Mouse (Mus musculus) MEL (cell line): ENCODE results near the gene Pef1. TPM values are rescaled to one million over a fixed set of nuclear protein-coding genes. Genes with fewer than 3 reads are reported as not detected.

ENCODE experiments used
- DNase-seq: peaks from one replicate; pipeline ENCODE4 v3.0.0; 2011; ENCODE audit warnings: low read depth, low spot score
- H3K27ac ChIP-seq: 2 replicates; pipeline ENCODE4 v1.5.1; 2012; ENCODE audit warnings: low read depth, mild to moderate bottlenecking, control low read depth, low read length, moderate library complexity; ENCODE audit not compliant: control insufficient read depth
- H3K27me3 ChIP-seq, 2 experiments: fragments of 150-350 bp in 1 of 2; sonication (generic) in 1 of 2; 2 replicates each; pipeline ENCODE4 v1.6.1; 2012; ENCODE audit warnings: low read length in 2 of 2, mild to moderate bottlenecking in 2 of 2, improper control_type of control experiment in 1 of 2, moderate library complexity in 1 of 2; ENCODE audit not compliant: insufficient read depth in 2 of 2, control insufficient read depth in 1 of 2
- H3K36me3 ChIP-seq, 2 experiments: 2 replicates each; pipeline ENCODE4 v1.6.1; 2012 to 2014; ENCODE audit warnings: low read length in 2 of 2, improper control_type of control experiment in 1 of 2, inconsistent platforms in 1 of 2, mild to moderate bottlenecking in 1 of 2; ENCODE audit not compliant: insufficient read depth in 2 of 2, control insufficient read depth in 1 of 2
- H3K4me1 ChIP-seq, 2 experiments: fragments of 150-350 bp in 1 of 2; sonication (generic) in 1 of 2; 2 replicates each; pipeline ENCODE4 v1.6.1; 2012; ENCODE audit warnings: low read length in 2 of 2, improper control_type of control experiment in 1 of 2, mild to moderate bottlenecking in 1 of 2; ENCODE audit not compliant: insufficient read depth in 2 of 2, control insufficient read depth in 1 of 2
- H3K4me3 ChIP-seq, 2 experiments: fragments of 150-350 bp in 1 of 2; sonication (generic) in 1 of 2; 2 replicates each; pipeline ENCODE4 v1.5.1; 2012; ENCODE audit warnings: low read depth in 2 of 2, low read length in 2 of 2, mild to moderate bottlenecking in 2 of 2, moderate library complexity in 2 of 2, control low read depth in 1 of 2, improper control_type of control experiment in 1 of 2; ENCODE audit not compliant: control insufficient read depth in 1 of 2, insufficient read depth in 1 of 2
- H3K79me2 ChIP-seq: 2 replicates; pipeline ENCODE4 v1.6.1; 2012; ENCODE audit warnings: mild to moderate bottlenecking, low read length, moderate library complexity; ENCODE audit not compliant: control insufficient read depth, poor library complexity, insufficient read depth
- H3K9ac ChIP-seq: 2 replicates; pipeline ENCODE4 v1.6.1; 2012; ENCODE audit warnings: low read depth, mild to moderate bottlenecking, control low read depth, low read length, moderate library complexity; ENCODE audit not compliant: control insufficient read depth, poor library complexity, severe bottlenecking
- H3K9me3 ChIP-seq: fragments of 150-350 bp; sonication (generic); replicated peaks from 2 replicates; pipeline ENCODE4 v1.6.1; 2012; ENCODE audit warnings: mild to moderate bottlenecking, low read length, improper control_type of control experiment, moderate library complexity; ENCODE audit not compliant: insufficient read depth
- BHLHE40 ChIP-seq: IDR thresholded peaks from 2 replicates; pipeline ENCODE4 v1.6.1; 2012; ENCODE audit warnings: low read depth, mild to moderate bottlenecking, inconsistent platforms, low read length, improper control_type of control experiment, borderline replicate concordance
- CHD1 ChIP-seq: IDR thresholded peaks from 2 replicates; pipeline ENCODE4 v1.6.1; 2012; ENCODE audit warnings: low read depth, mild to moderate bottlenecking, inconsistent platforms, low read length, improper control_type of control experiment
- CTCF ChIP-seq, 3 experiments: IDR thresholded peaks in 2 of 3; conservative IDR thresholded peaks in 1 of 3; 2 replicates each; pipeline ENCODE4 v1.5.1; 2011 to 2012; ENCODE audit warnings: low read length in 3 of 3, low read depth in 2 of 3, mild to moderate bottlenecking in 2 of 3, improper control_type of control experiment in 1 of 3, inconsistent platforms in 1 of 3, mixed read lengths in 1 of 3, moderate library complexity in 1 of 3; ENCODE audit not compliant: control insufficient read depth in 1 of 3, insufficient read depth in 1 of 3, poor library complexity in 1 of 3, severe bottlenecking in 1 of 3
- ELF1 ChIP-seq: IDR thresholded peaks from 2 replicates; pipeline ENCODE4 v1.6.1; 2014; ENCODE audit warnings: low read depth, mild to moderate bottlenecking, inconsistent platforms, low read length, improper control_type of control experiment, moderate library complexity
- KAT2A ChIP-seq: conservative IDR thresholded peaks from 2 replicates; pipeline ENCODE4 v1.6.1; 2012; ENCODE audit warnings: low read depth, low read length, improper control_type of control experiment, inconsistent platforms
- MEF2A ChIP-seq: IDR thresholded peaks from 2 replicates; pipeline ENCODE4 v1.6.1; 2014; ENCODE audit warnings: low read depth, mild to moderate bottlenecking, inconsistent platforms, low read length, improper control_type of control experiment; ENCODE audit not compliant: poor library complexity, insufficient replicate concordance, severe bottlenecking; ENCODE audit errors: extremely low read depth
- NELFE ChIP-seq: IDR thresholded peaks from 2 replicates; pipeline ENCODE4 v1.6.1; 2011; ENCODE audit warnings: low read depth, low read length, improper control_type of control experiment
- RAD21 ChIP-seq: IDR thresholded peaks from 2 replicates; pipeline ENCODE4 v1.6.1; 2011; ENCODE audit warnings: mild to moderate bottlenecking, low read depth, low read length, improper control_type of control experiment
- SIN3A ChIP-seq: IDR thresholded peaks from 2 replicates; pipeline ENCODE4 v1.6.1; 2012; ENCODE audit warnings: low read length, improper control_type of control experiment, inconsistent platforms
- TBP ChIP-seq: IDR thresholded peaks from 2 replicates; pipeline ENCODE4 v1.8.0; 2011; ENCODE audit warnings: low read depth, low read length, improper control_type of control experiment
- TCF12 ChIP-seq: IDR thresholded peaks from 2 replicates; pipeline ENCODE4 v1.6.1; 2014; ENCODE audit warnings: low read depth, mild to moderate bottlenecking, inconsistent platforms, low read length, improper control_type of control experiment, moderate library complexity
- UBTF ChIP-seq: IDR thresholded peaks from 2 replicates; pipeline ENCODE4 v1.6.1; 2012; ENCODE audit warnings: low read depth, mild to moderate bottlenecking, inconsistent platforms, low read length, improper control_type of control experiment, moderate library complexity, borderline replicate concordance; ENCODE audit not compliant: insufficient read depth
- USF2 ChIP-seq, 2 experiments: IDR thresholded peaks; 2 replicates each; pipeline ENCODE4 v1.6.1; 2011 to 2012; ENCODE audit warnings: improper control_type of control experiment in 2 of 2, low read length in 2 of 2, borderline replicate concordance in 1 of 2, inconsistent platforms in 1 of 2, low read depth in 1 of 2, mild to moderate bottlenecking in 1 of 2; ENCODE audit not compliant: insufficient read depth in 1 of 2
- ZNF384 ChIP-seq: IDR thresholded peaks from 2 replicates; pipeline ENCODE4 v1.6.1; 2012; ENCODE audit warnings: low read depth, mild to moderate bottlenecking, inconsistent platforms, low read length, improper control_type of control experiment
- polyA plus RNA-seq, 2 experiments: library from polyadenylated mRNA; stranded (reverse) in 1 of 2; unstranded in 1 of 2; fragments of >175 nt in 1 of 2; fragments of >200 nt in 1 of 2; gene quantifications; 2 replicates each; pipeline versions ENCODE4 v1.2.1 to v1.2.4; 2012; ENCODE audit warnings: low replicate concordance in 2 of 2, low read depth in 1 of 2; ENCODE audit not compliant: insufficient read length in 2 of 2, insufficient read depth in 1 of 2, missing spikeins in 1 of 2
- total RNA-seq: library from RNA; depleted of rRNA; stranded (reverse); fragments of 300-350 nt; gene quantifications from 2 replicates; pipeline ENCODE4 v1.2.3, GENCODE M21; 2012

Gene Pef1
- total and polyA plus RNA-seq, 3 experiments, result 27.3 to 49.8 TPM; not detected in 1

DNA sequence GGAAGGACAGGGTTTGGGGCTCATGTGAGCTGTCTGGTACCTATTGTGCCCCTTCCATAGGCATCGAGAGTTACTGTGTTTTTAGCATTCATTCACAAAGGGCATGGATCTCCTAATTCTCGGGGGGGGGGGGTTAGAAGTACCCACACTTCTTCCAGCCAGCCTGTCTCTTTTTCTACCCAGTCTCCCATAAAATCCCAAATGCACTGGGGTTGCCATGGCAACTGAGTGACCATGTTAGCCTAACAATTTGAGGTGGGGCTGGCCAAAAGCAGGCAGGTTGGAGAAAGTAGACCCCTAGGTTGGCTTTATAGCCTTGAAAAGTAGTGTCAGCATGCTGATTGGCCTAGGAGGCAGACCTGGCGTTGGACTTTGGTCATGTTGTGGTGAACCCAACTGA is 45.9 kb upstream of the Pef1 start:
- DNase-seq, result no peak
- Histone ChIP-seq H3K36me3 (no peaks in the 10 kb centered on the region), H3K79me2 (no peaks in the 10 kb centered on the region), H3K27ac (no peak overlapping the region), H3K4me1 (no peaks in the 10 kb centered on the region), H3K9ac (no peak overlapping the region), H3K4me3 (no peak overlapping the region), H3K9me3 (no peaks in the 10 kb centered on the region), H3K27me3 (peaks cover 0 to 13% of the 10 kb centered on the region in 2 experiments)
- no peak for TF ChIP-seq RAD21
- TF ChIP-seq ZNF384, result no peak
- TF ChIP-seq ELF1, result no peak
- TF ChIP-seq UBTF, result no peak
- TF ChIP-seq BHLHE40, result no peak
- no peak for TF ChIP-seq MEF2A
- no peak for TF ChIP-seq TCF12

DNA sequence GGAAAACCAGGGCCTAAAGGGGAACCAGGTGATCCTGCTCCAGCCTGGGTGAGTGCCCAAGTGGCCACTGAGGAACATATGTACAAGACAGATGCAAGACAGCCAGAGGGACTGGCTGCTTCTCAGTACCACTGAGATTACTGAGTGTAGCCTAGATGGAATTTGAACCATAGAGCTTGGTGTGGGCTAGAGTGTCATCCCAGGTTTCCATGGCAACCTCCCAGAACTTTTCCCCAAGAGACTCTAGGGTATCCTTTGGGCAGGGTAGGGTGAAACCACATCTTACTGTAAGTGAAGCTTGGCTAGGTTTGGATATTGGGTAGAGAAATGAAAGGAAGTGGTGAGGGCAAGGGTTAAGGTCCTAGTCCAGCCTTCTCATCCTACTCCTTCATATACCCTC is 41.4 kb upstream of the Pef1 start:
- no peak for DNase-seq

DNA sequence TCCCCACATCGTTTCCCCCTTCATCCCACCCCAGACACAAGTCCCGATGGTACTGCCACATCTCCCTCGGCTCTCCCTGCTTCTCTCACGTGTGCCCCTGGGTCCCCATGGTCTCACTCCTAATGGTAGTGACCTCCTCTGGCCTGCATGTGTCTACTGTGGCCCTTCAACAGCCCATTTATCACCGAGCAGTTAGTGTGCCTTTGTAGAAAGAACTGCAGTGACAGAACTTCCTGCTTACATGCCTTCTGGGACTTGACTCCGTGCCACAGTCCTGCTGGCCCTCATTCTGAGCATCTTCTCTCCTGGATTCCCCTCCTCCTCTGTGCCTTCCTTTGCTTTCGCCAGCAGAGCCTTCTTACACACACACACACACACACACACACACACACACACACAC is 39.2 kb upstream of the Pef1 start:
- H3K4me3 ChIP-seq, result no peak overlapping the region
- no peak for TF ChIP-seq NELFE
- TF ChIP-seq USF2 (IDR thresholded peaks at IDR 0.05; ENCODE audit: borderline replicate concordance in 1 of 2, insufficient read depth in 1 of 2, low read depth in 1 of 2, low read length in 2 of 2), result no peak
- TF ChIP-seq CTCF (IDR thresholded peaks at IDR 0.05 in 2 of 3, conservative IDR thresholded peaks at IDR 0.05 in 1 of 3; ENCODE audit: control insufficient read depth in 1 of 3, insufficient read depth in 1 of 3, low read depth in 2 of 3, low read length in 3 of 3, poor library complexity in 1 of 3, severe bottlenecking in 1 of 3), result no peak
- no peak for TF ChIP-seq CHD1
- TF ChIP-seq SIN3A, result no peak
- H3K9ac ChIP-seq, result no peak overlapping the region
- no peaks in the 10 kb centered on the region for H3K9me3 ChIP-seq
- no peak for DNase-seq
- H3K36me3 ChIP-seq, result no peaks in the 10 kb centered on the region
- no peaks in the 10 kb centered on the region for H3K4me1 ChIP-seq
- H3K79me2 ChIP-seq, result no peaks in the 10 kb centered on the region
- H3K27ac ChIP-seq, result no peak overlapping the region
- peaks cover 0 to 19% of the 10 kb centered on the region in 2 experiments for H3K27me3 ChIP-seq

More for the DNA sequence above, 41.4 kb upstream of the Pef1 start:
- no peak overlapping the region for H3K4me3 ChIP-seq
- no peak overlapping the region for H3K9ac ChIP-seq
- no peaks in the 10 kb centered on the region for H3K9me3 ChIP-seq
- H3K27me3 ChIP-seq, result peaks cover 0 to 20% of the 10 kb centered on the region in 2 experiments
- TF ChIP-seq KAT2A (no peak), TBP (no peak)
- no peaks in the 10 kb centered on the region for H3K79me2 ChIP-seq
- no peaks in the 10 kb centered on the region for H3K36me3 ChIP-seq
- no peak overlapping the region for H3K27ac ChIP-seq
- H3K4me1 ChIP-seq, result no peaks in the 10 kb centered on the region
